Comparison of ENCODE assay signal across 21 mouse cellular contexts in the genomic region with DNA sequence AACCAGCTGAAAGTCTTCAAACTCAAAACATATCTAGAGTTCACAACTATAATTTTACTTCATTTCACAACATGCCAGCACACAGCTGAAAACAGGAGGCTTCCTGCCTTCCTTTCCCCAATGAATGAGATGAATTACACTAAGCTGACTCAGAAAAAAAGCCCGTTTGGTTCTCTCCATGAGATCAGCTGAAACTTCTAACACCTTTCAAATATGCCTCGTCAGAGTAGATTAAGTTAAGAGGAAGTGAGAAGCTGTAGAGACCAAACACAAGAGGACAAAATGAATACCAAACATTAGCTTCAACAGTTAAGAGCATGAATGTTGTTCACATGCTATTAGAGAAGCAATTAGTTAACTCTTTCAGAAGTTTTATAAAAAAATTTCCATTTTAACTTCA. TPM values are rescaled to one million over a fixed set of nuclear protein-coding genes. Genes with fewer than 3 reads are reported as not detected.
A peak's percentile ranks its signal among the peaks of the same experiment; 100 is the strongest.
DNase-seq lines count a peak whose midpoint lies in the region; ATAC-seq and TF ChIP-seq lines count a peak whose summit lies in the region.
"Had no signal": no experiment of that assay in that cellular context is flagged by ENCODE, and none has a peak within 500 bp of the region (broad histone marks: within the 10 kb centered on the region; RNA-seq: fewer than 3 reads in every experiment).

No protein-coding gene starts in this region.

- no peak overlapping the region for H3K4me3 ChIP-seq in lung, embryonic 14.5 days (ENCODE audit: low read depth, low read length)
- H3K4me3 ChIP-seq in MEL (ENCODE audit: control insufficient read depth in 1 of 2, insufficient read depth in 1 of 2, low read depth in 2 of 2, low read length in 2 of 2): no peak overlapping the region
- H3K4me3 ChIP-seq in kidney, embryonic 16.5 days (ENCODE audit: low read length): no peak overlapping the region
- H3K4me3 ChIP-seq: embryonic facial prominence, embryonic 15.5 days; erythroblast, embryonic 14.5 days; forebrain, embryonic 10.5 days; heart, embryonic 12.5 days; hindbrain, embryonic 15.5 days had no signal

- no peak; a peak in 1 of 4 replicates for TF ChIP-seq POLR2A in MEL (IDR thresholded peaks at IDR 0.05; ENCODE audit: control insufficient read depth in 1 of 2, insufficient read depth in 1 of 2, low read depth in 1 of 2, low read length in 2 of 2, poor library complexity in 1 of 2)

- H3K4me2 ChIP-seq in lung, embryonic 14.5 days: no peak overlapping the region
- H3K4me2 ChIP-seq in kidney, embryonic 16.5 days (replicated peaks; ENCODE audit: low read depth, low read length): no peak overlapping the region
- H3K4me2 ChIP-seq: embryonic facial prominence, embryonic 15.5 days; heart, embryonic 12.5 days; hindbrain, embryonic 15.5 days had no signal

- WGBS in lung, embryonic 14.5 days: 27% methylated on average over 2 of the region's 2 CpGs
- 31% methylated on average over 2 of the region's 2 CpGs for WGBS in kidney, embryonic 16.5 days

- TF ChIP-seq EP300 in MEL (IDR thresholded peaks at IDR 0.05; ENCODE audit: low read depth in 1 of 2, low read length in 2 of 2): peak; percentile 28 to 44; a peak in 3 of 4 replicates

- peaks cover 40% of the 10 kb centered on the region for H3K79me2 ChIP-seq in MEL (ENCODE audit: control insufficient read depth, insufficient read depth, low read length, poor library complexity)

- no peaks in the 10 kb centered on the region for H3K4me1 ChIP-seq in lung, embryonic 14.5 days (ENCODE audit: insufficient read depth)
- H3K4me1 ChIP-seq in MEL (ENCODE audit: control insufficient read depth in 1 of 2, insufficient read depth in 2 of 2, low read length in 2 of 2): peaks cover 2 to 23% of the 10 kb centered on the region in 2 experiments
- H3K4me1 ChIP-seq in kidney, embryonic 16.5 days (ENCODE audit: insufficient read depth, low read length): no peaks in the 10 kb centered on the region
- H3K4me1 ChIP-seq: embryonic facial prominence, embryonic 15.5 days; forebrain, embryonic 10.5 days; heart, embryonic 12.5 days; hindbrain, embryonic 15.5 days had no signal

- no peaks in the 10 kb centered on the region for H3K9me3 ChIP-seq in lung, embryonic 14.5 days (ENCODE audit: low read depth, low read length)
- H3K9me3 ChIP-seq in MEL (replicated peaks; ENCODE audit: insufficient read depth, low read length): no peaks in the 10 kb centered on the region
- H3K9me3 ChIP-seq in kidney, embryonic 16.5 days (ENCODE audit: low read length): no peaks in the 10 kb centered on the region
- H3K9me3 ChIP-seq: embryonic facial prominence, embryonic 15.5 days; forebrain, embryonic 10.5 days; heart, embryonic 12.5 days; hindbrain, embryonic 15.5 days had no signal

- DNase-seq in lung, embryonic 14.5 days: peak; percentile 21
- no peak for DNase-seq in lung, adult 18-20 months
- DNase-seq in MEL (ENCODE audit: low read depth, low spot score): peak; percentile 82
- peak; percentile 29 for DNase-seq in splenic B cell, adult 2 months (ENCODE audit: low read depth, low spot score)
- DNase-seq in layer of hippocampus, postnatal 25 days (ENCODE audit: extremely low spot score in 1 of 2, low spot score in 1 of 2): no peak
- DNase-seq: adrenal gland, adult 8-10 months; adrenal gland, postnatal 36 days; cerebellum, adult 2 months; cerebellum, postnatal 10 days; embryo, embryonic 11 days; gastrocnemius, postnatal 36 days; heart, adult 18-20 months had no signal

- no peak overlapping the region for H3K27ac ChIP-seq in lung, embryonic 14.5 days (ENCODE audit: low read depth)
- H3K27ac ChIP-seq in MEL (ENCODE audit: control insufficient read depth, low read depth, low read length): no peak overlapping the region
- no peak overlapping the region for H3K27ac ChIP-seq in kidney, embryonic 16.5 days (ENCODE audit: low read length)
- H3K27ac ChIP-seq: embryonic facial prominence, embryonic 15.5 days; forebrain, embryonic 10.5 days; hindbrain, embryonic 15.5 days had no signal

- no peak for TF ChIP-seq RAD21 in MEL (IDR thresholded peaks at IDR 0.05; ENCODE audit: low read depth, low read length)

- no peak for TF ChIP-seq CTCF in lung, embryonic 14.5 days (IDR thresholded peaks at IDR 0.05; ENCODE audit: low read depth)
- no peak for TF ChIP-seq CTCF in MEL (IDR thresholded peaks at IDR 0.05 in 2 of 3, conservative IDR thresholded peaks at IDR 0.05 in 1 of 3; ENCODE audit: control insufficient read depth in 1 of 3, insufficient read depth in 1 of 3, low read depth in 2 of 3, low read length in 3 of 3, poor library complexity in 1 of 3, severe bottlenecking in 1 of 3)

- H3K9ac ChIP-seq in lung, embryonic 14.5 days: no peak overlapping the region
- H3K9ac ChIP-seq in MEL (ENCODE audit: control insufficient read depth, low read depth, low read length, poor library complexity, severe bottlenecking): no peak overlapping the region
- H3K9ac ChIP-seq in kidney, embryonic 16.5 days (replicated peaks; ENCODE audit: low read length): no peak overlapping the region
- H3K9ac ChIP-seq: embryonic facial prominence, embryonic 15.5 days; heart, embryonic 12.5 days; hindbrain, embryonic 15.5 days had no signal

- no peaks in the 10 kb centered on the region for H3K27me3 ChIP-seq in lung, embryonic 14.5 days (ENCODE audit: insufficient read depth, low read length)
- no peaks in the 10 kb centered on the region for H3K27me3 ChIP-seq in MEL (ENCODE audit: control insufficient read depth in 1 of 2, insufficient read depth in 2 of 2, low read length in 2 of 2)
- H3K27me3 ChIP-seq in splenic B cell, adult 2 months (ENCODE audit: control insufficient read depth, insufficient read depth, low read length, poor library complexity, severe bottlenecking): no peaks in the 10 kb centered on the region
- no peaks in the 10 kb centered on the region for H3K27me3 ChIP-seq in kidney, embryonic 16.5 days (ENCODE audit: insufficient read depth, low read length)
- H3K27me3 ChIP-seq: embryonic facial prominence, embryonic 15.5 days; heart, embryonic 12.5 days; hindbrain, embryonic 15.5 days had no signal

- no peak for ATAC-seq in lung, embryonic 14.5 days (ENCODE audit: insufficient read depth)
- ATAC-seq in granulocyte monocyte progenitor cell, adult 5-6 weeks (replicated peaks; ENCODE audit: poor library complexity, severe bottlenecking): peak; percentile 71
- no peak for ATAC-seq in frontal cortex, adult (ENCODE audit: low TSS enrichment)
- no peak for ATAC-seq in kidney, embryonic 16.5 days (ENCODE audit: low FRiP score, low TSS enrichment)
- ATAC-seq: forebrain, embryonic 14.5 days had no signal

- peaks cover 55% of the 10 kb centered on the region for H3K36me3 ChIP-seq in lung, embryonic 14.5 days (ENCODE audit: insufficient read depth)
- peaks cover 47 to 78% of the 10 kb centered on the region in 2 experiments for H3K36me3 ChIP-seq in MEL (ENCODE audit: control insufficient read depth in 1 of 2, insufficient read depth in 2 of 2, low read length in 2 of 2)
- peaks cover 15% of the 10 kb centered on the region for H3K36me3 ChIP-seq in splenic B cell, adult 2 months (ENCODE audit: control insufficient read depth, insufficient read depth, low read length, poor library complexity, severe bottlenecking)
- H3K36me3 ChIP-seq in kidney, embryonic 16.5 days (ENCODE audit: insufficient read depth, low read length): peaks cover 38% of the 10 kb centered on the region

TF ChIP-seq in MEL, 35 proteins besides CTCF, POLR2A, EP300 and RAD21:
- TF ChIP-seq TAL1 (IDR thresholded peaks at IDR 0.05; ENCODE audit: low read length) (no peak), ETS1 (IDR thresholded peaks at IDR 0.05; ENCODE audit: low read depth, low read length) (peak; percentile 97), MAX (IDR thresholded peaks at IDR 0.05; ENCODE audit: low read length) (peak; percentile 47; the same call in 1 of the 2 replicates), MAFK (IDR thresholded peaks at IDR 0.05; ENCODE audit: borderline replicate concordance, low read depth, low read length) (peak; percentile 81), NELFE (IDR thresholded peaks at IDR 0.05; ENCODE audit: low read depth, low read length) (no peak), CHD1 (IDR thresholded peaks at IDR 0.05; ENCODE audit: low read depth, low read length) (peak; percentile 38; the same call in 1 of the 2 replicates), MYC (IDR thresholded peaks at IDR 0.05; ENCODE audit: low read depth, low read length) (peak; percentile 68; the same call in 1 of the 2 replicates), MEF2A (IDR thresholded peaks at IDR 0.05; ENCODE audit: extremely low read depth, insufficient replicate concordance, low read depth, low read length, poor library complexity, severe bottlenecking) (no peak), NRF1 (IDR thresholded peaks at IDR 0.05; ENCODE audit: insufficient read depth, low read depth, low read length, poor library complexity, severe bottlenecking) (no peak), MXI1 (IDR thresholded peaks at IDR 0.05; ENCODE audit: low read depth, low read length) (peak; percentile 77), ZNF384 (IDR thresholded peaks at IDR 0.05; ENCODE audit: low read depth, low read length) (peak; percentile 52; the same call in 1 of the 2 replicates), SIN3A (IDR thresholded peaks at IDR 0.05; ENCODE audit: low read length) (peak; percentile 91)

RNA-seq across cellular contexts. Expression of a gene that starts 21.8 kb away (rescaled TPM):
- 96.8 and 103 TPM in 2 replicates for polyA plus RNA-seq in lung, embryonic 14.5 days (2014; fragmentation: Nextera tagmentation; extraction: Ambion mirVana)
- 153 and 157 TPM in 2 replicates for total RNA-seq in MEL (2012; rRNA removed)
- polyA plus RNA-seq in MEL (2012; ENCODE audit: insufficient read depth in 1 of 2, insufficient read length in 2 of 2, low read depth in 1 of 2, low replicate concordance in 2 of 2, missing spikeins in 1 of 2): 100 to 1,000 TPM; 309 to 348 TPM
- 242 and 251 TPM in 2 replicates for total RNA-seq in granulocyte monocyte progenitor cell, adult 5-6 weeks (2014; fragmentation: Nextera tagmentation)
- total RNA-seq in granulocyte monocyte progenitor cell, adult 5-6 weeks (2017): 373 and 374 TPM in 2 replicates
- 187 and 189 TPM in 2 replicates for polyA plus RNA-seq in kidney, embryonic 16.5 days (2015; fragmentation: Nextera tagmentation; extraction: Ambion mirVana)
- total RNA-seq in layer of hippocampus, postnatal 25 days (2021): 10 to 100 TPM; 87.0 to 93.2 TPM

Comparison
In these comparisons a context has a peak if more than half of its experiments do, and no peak if none do; other contexts are left out.
1. DNase-seq: peak in lung, embryonic 14.5 days (single experiment), MEL (single experiment) and splenic B cell, adult 2 months (single experiment); none in lung, adult 18-20 months (0 of 2) and layer of hippocampus, postnatal 25 days (0 of 2).